Mouse (Mus musculus): Measurements from ENCODE around the gene Traf3. TPM values are rescaled to one million over a fixed set of nuclear protein-coding genes. Genes with fewer than 3 reads are reported as not detected.

The Traf3 gene
- polyA plus RNA-seq, 1 experiment from 2014 or later: 6.0 TPM

- Histone ChIP-seq H3K4me3 (ENCODE audit: control insufficient read depth in 1 of 2, insufficient read depth in 1 of 2, low read depth in 1 of 2, low read length in 2 of 2) (no peak overlapping the region), H3K9ac (ENCODE audit: low read length) (no peak overlapping the region), H3K4me1 (ENCODE audit: control insufficient read depth in 2 of 2, insufficient read depth in 2 of 2, low read length in 2 of 2) (peaks cover 9 to 10% of the 10 kb centered on the region in 2 experiments; a peak in 3 of 4 replicates), H3K9me3 (ENCODE audit: control insufficient read depth, low read length) (no peaks in the 10 kb centered on the region), H3K27ac (replicated peaks in 1 of 2; ENCODE audit: control insufficient read depth in 1 of 2, insufficient read depth in 1 of 2, low read depth in 2 of 2, low read length in 2 of 2) (no peak overlapping the region), H3K4me2 (ENCODE audit: low read length) (no peak overlapping the region), H3K27me3 (ENCODE audit: control insufficient read depth, insufficient read depth, low read length) (no peaks in the 10 kb centered on the region), H3K36me3 (ENCODE audit: control insufficient read depth, insufficient read depth, low read length) (no peaks in the 10 kb centered on the region)
- no peak for ATAC-seq (ENCODE audit: insufficient number of reproducible peaks, insufficient read depth, low FRiP score, low read depth)
- WGBS: 94% methylated on average over 4 of the region's 4 CpGs
These were observed 22.1 kb downstream of the Traf3 start for GRCm38 (mm10) chr12:111188295-111188694.

- ATAC-seq (ENCODE audit: insufficient number of reproducible peaks, insufficient read depth, low FRiP score, low read depth): no peak
- Histone ChIP-seq H3K27me3 (ENCODE audit: control insufficient read depth, insufficient read depth, low read length) (no peaks in the 10 kb centered on the region), H3K4me2 (ENCODE audit: low read length) (no peak overlapping the region), H3K4me1 (ENCODE audit: control insufficient read depth in 2 of 2, insufficient read depth in 2 of 2, low read length in 2 of 2) (peaks cover 6 to 10% of the 10 kb centered on the region in 2 experiments; a peak in 3 of 4 replicates), H3K9ac (ENCODE audit: low read length) (no peak overlapping the region), H3K9me3 (ENCODE audit: control insufficient read depth, low read length) (no peaks in the 10 kb centered on the region), H3K4me3 (ENCODE audit: control insufficient read depth in 1 of 2, insufficient read depth in 1 of 2, low read depth in 1 of 2, low read length in 2 of 2) (no peak overlapping the region), H3K36me3 (ENCODE audit: control insufficient read depth, insufficient read depth, low read length) (no peaks in the 10 kb centered on the region), H3K27ac (replicated peaks in 1 of 2; ENCODE audit: control insufficient read depth in 1 of 2, insufficient read depth in 1 of 2, low read depth in 2 of 2, low read length in 2 of 2) (no peak overlapping the region)
- 80% methylated on average over 5 of the region's 5 CpGs for WGBS
These were observed 24.2 kb downstream of the Traf3 start for GRCm38 (mm10) chr12:111190355-111190754.

GRCm38 (mm10) chr12:111190891-111191290 is 24.7 kb downstream of the Traf3 start:
- peaks cover 6 to 10% of the 10 kb centered on the region in 2 experiments; a peak in 3 of 4 replicates for H3K4me1 ChIP-seq (ENCODE audit: control insufficient read depth in 2 of 2, insufficient read depth in 2 of 2, low read length in 2 of 2)
- no peaks in the 10 kb centered on the region for H3K9me3 ChIP-seq (ENCODE audit: control insufficient read depth, low read length)
- no peaks in the 10 kb centered on the region for H3K36me3 ChIP-seq (ENCODE audit: control insufficient read depth, insufficient read depth, low read length)
- H3K4me3 ChIP-seq (ENCODE audit: control insufficient read depth in 1 of 2, insufficient read depth in 1 of 2, low read depth in 1 of 2, low read length in 2 of 2): no peak overlapping the region
- ATAC-seq (ENCODE audit: insufficient number of reproducible peaks, insufficient read depth, low FRiP score, low read depth): no peak
- H3K27ac ChIP-seq (replicated peaks in 1 of 2; ENCODE audit: control insufficient read depth in 1 of 2, insufficient read depth in 1 of 2, low read depth in 2 of 2, low read length in 2 of 2): no peak overlapping the region
- H3K4me2 ChIP-seq (ENCODE audit: low read length): no peak overlapping the region
- H3K9ac ChIP-seq (ENCODE audit: low read length): no peak overlapping the region
- WGBS: 65% methylated on average over 2 of the region's 2 CpGs
- no peaks in the 10 kb centered on the region for H3K27me3 ChIP-seq (ENCODE audit: control insufficient read depth, insufficient read depth, low read length)

GRCm38 (mm10) chr12:111192777-111193176 is 26.6 kb downstream of the Traf3 start:
- Histone ChIP-seq H3K4me3 (ENCODE audit: control insufficient read depth in 1 of 2, insufficient read depth in 1 of 2, low read depth in 1 of 2, low read length in 2 of 2) (no peak overlapping the region), H3K27ac (replicated peaks in 1 of 2; ENCODE audit: control insufficient read depth in 1 of 2, insufficient read depth in 1 of 2, low read depth in 2 of 2, low read length in 2 of 2) (no peak overlapping the region), H3K36me3 (ENCODE audit: control insufficient read depth, insufficient read depth, low read length) (no peaks in the 10 kb centered on the region), H3K27me3 (ENCODE audit: control insufficient read depth, insufficient read depth, low read length) (no peaks in the 10 kb centered on the region), H3K4me2 (ENCODE audit: low read length) (no peak overlapping the region), H3K9ac (ENCODE audit: low read length) (no peak overlapping the region), H3K9me3 (ENCODE audit: control insufficient read depth, low read length) (no peaks in the 10 kb centered on the region), H3K4me1 (ENCODE audit: control insufficient read depth in 2 of 2, insufficient read depth in 2 of 2, low read length in 2 of 2) (peaks cover 0 to 2% of the 10 kb centered on the region in 2 experiments; a peak in 1 of 4 replicates)
- ATAC-seq (ENCODE audit: insufficient number of reproducible peaks, insufficient read depth, low FRiP score, low read depth): no peak
- WGBS: 78% methylated on average over 6 of the region's 6 CpGs

GRCm38 (mm10) chr12:111193331-111193730 is 27.2 kb downstream of the Traf3 start:
- ATAC-seq (ENCODE audit: insufficient number of reproducible peaks, insufficient read depth, low FRiP score, low read depth): no peak
- Histone ChIP-seq H3K9me3 (ENCODE audit: control insufficient read depth, low read length) (no peaks in the 10 kb centered on the region), H3K4me2 (ENCODE audit: low read length) (no peak overlapping the region), H3K4me1 (ENCODE audit: control insufficient read depth in 2 of 2, insufficient read depth in 2 of 2, low read length in 2 of 2) (peaks cover 0 to 2% of the 10 kb centered on the region in 2 experiments; a peak in 1 of 4 replicates), H3K36me3 (ENCODE audit: control insufficient read depth, insufficient read depth, low read length) (no peaks in the 10 kb centered on the region), H3K9ac (ENCODE audit: low read length) (no peak overlapping the region), H3K27me3 (ENCODE audit: control insufficient read depth, insufficient read depth, low read length) (no peaks in the 10 kb centered on the region), H3K4me3 (ENCODE audit: control insufficient read depth in 1 of 2, insufficient read depth in 1 of 2, low read depth in 1 of 2, low read length in 2 of 2) (no peak overlapping the region), H3K27ac (replicated peaks in 1 of 2; ENCODE audit: control insufficient read depth in 1 of 2, insufficient read depth in 1 of 2, low read depth in 2 of 2, low read length in 2 of 2) (no peak overlapping the region)
- 70% methylated on average over 9 of the region's 9 CpGs for WGBS

GRCm38 (mm10) chr12:111196548-111196947 is 30.4 kb downstream of the Traf3 start:
- H3K36me3 ChIP-seq (ENCODE audit: control insufficient read depth, insufficient read depth, low read length): no peaks in the 10 kb centered on the region
- H3K9me3 ChIP-seq (ENCODE audit: control insufficient read depth, low read length): no peaks in the 10 kb centered on the region
- peaks cover 0 to 6% of the 10 kb centered on the region in 2 experiments; a peak in 1 of 4 replicates for H3K4me1 ChIP-seq (ENCODE audit: control insufficient read depth in 2 of 2, insufficient read depth in 2 of 2, low read length in 2 of 2)
- no peak overlapping the region for H3K9ac ChIP-seq (ENCODE audit: low read length)
- H3K27me3 ChIP-seq (ENCODE audit: control insufficient read depth, insufficient read depth, low read length): no peaks in the 10 kb centered on the region
- no peak for ATAC-seq (ENCODE audit: insufficient number of reproducible peaks, insufficient read depth, low FRiP score, low read depth)
- no peak overlapping the region for H3K4me3 ChIP-seq (ENCODE audit: control insufficient read depth in 1 of 2, insufficient read depth in 1 of 2, low read depth in 1 of 2, low read length in 2 of 2)
- no peak overlapping the region for H3K4me2 ChIP-seq (ENCODE audit: low read length)
- WGBS: 73% methylated on average over 4 of the region's 4 CpGs
- no peak overlapping the region for H3K27ac ChIP-seq (replicated peaks in 1 of 2; ENCODE audit: control insufficient read depth in 1 of 2, insufficient read depth in 1 of 2, low read depth in 2 of 2, low read length in 2 of 2)

- Histone ChIP-seq H3K9ac (ENCODE audit: low read length) (no peak overlapping the region), H3K9me3 (ENCODE audit: control insufficient read depth, low read length) (no peaks in the 10 kb centered on the region), H3K27ac (replicated peaks in 1 of 2; ENCODE audit: control insufficient read depth in 1 of 2, insufficient read depth in 1 of 2, low read depth in 2 of 2, low read length in 2 of 2) (no peak overlapping the region), H3K36me3 (ENCODE audit: control insufficient read depth, insufficient read depth, low read length) (no peaks in the 10 kb centered on the region), H3K4me3 (ENCODE audit: control insufficient read depth in 1 of 2, insufficient read depth in 1 of 2, low read depth in 1 of 2, low read length in 2 of 2) (no peak overlapping the region), H3K4me1 (ENCODE audit: control insufficient read depth in 2 of 2, insufficient read depth in 2 of 2, low read length in 2 of 2) (peaks cover 0 to 4% of the 10 kb centered on the region in 2 experiments; a peak in 1 of 4 replicates), H3K27me3 (ENCODE audit: control insufficient read depth, insufficient read depth, low read length) (no peaks in the 10 kb centered on the region), H3K4me2 (ENCODE audit: low read length) (no peak overlapping the region)
- 79% methylated on average over 10 of the region's 10 CpGs for WGBS
- ATAC-seq (ENCODE audit: insufficient number of reproducible peaks, insufficient read depth, low FRiP score, low read depth): no peak
These were observed 36.9 kb downstream of the Traf3 start for GRCm38 (mm10) chr12:111203076-111203475.

GRCm38 (mm10) chr12:111203945-111204344 is 37.8 kb downstream of the Traf3 start:
- no peaks in the 10 kb centered on the region for H3K9me3 ChIP-seq (ENCODE audit: control insufficient read depth, low read length)
- WGBS: 90% methylated on average over 3 of the region's 3 CpGs

More at GRCm38 (mm10) chr12:111203945-111204344, 37.8 kb downstream of the Traf3 start:
- no peak overlapping the region for H3K27ac ChIP-seq (replicated peaks in 1 of 2; ENCODE audit: control insufficient read depth in 1 of 2, insufficient read depth in 1 of 2, low read depth in 2 of 2, low read length in 2 of 2)
- H3K4me3 ChIP-seq (ENCODE audit: control insufficient read depth in 1 of 2, insufficient read depth in 1 of 2, low read depth in 1 of 2, low read length in 2 of 2): no peak overlapping the region
- H3K4me1 ChIP-seq (ENCODE audit: control insufficient read depth in 2 of 2, insufficient read depth in 2 of 2, low read length in 2 of 2): peaks cover 0 to 4% of the 10 kb centered on the region in 2 experiments; a peak in 1 of 4 replicates
- H3K4me2 ChIP-seq (ENCODE audit: low read length): no peak overlapping the region
- H3K27me3 ChIP-seq (ENCODE audit: control insufficient read depth, insufficient read depth, low read length): no peaks in the 10 kb centered on the region
- H3K9ac ChIP-seq (ENCODE audit: low read length): no peak overlapping the region
- ATAC-seq (ENCODE audit: insufficient number of reproducible peaks, insufficient read depth, low FRiP score, low read depth): no peak
- no peaks in the 10 kb centered on the region for H3K36me3 ChIP-seq (ENCODE audit: control insufficient read depth, insufficient read depth, low read length)

Data from heart, embryonic 14.5 days (tissue).